Mouse (Mus musculus): ENCODE measurements at regions not wholly inside any gene's neighbourhood (a gene's known extent, or its start where the extent isn't known, plus 50 kb on each side); places are given as distances from the start of the nearest gene placed in this dataset.

DNA sequence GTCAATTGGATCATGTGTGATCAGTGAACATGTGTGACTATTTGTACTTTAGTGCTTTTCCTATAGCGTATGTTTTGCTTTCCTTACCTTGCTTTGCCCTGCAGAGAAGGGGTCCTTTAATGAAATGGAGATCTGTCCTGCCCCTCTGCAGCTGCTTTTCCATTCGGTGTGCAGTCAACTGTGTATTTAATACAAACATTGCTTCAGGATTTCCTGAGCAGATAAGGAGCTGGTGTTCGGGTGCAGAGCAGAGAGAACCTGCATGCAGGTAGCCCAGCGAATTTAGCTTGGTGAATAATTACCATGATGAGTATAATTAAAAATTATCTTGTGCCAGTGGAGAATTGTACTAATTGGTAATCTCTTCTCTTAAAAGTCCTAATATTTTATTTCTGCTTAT lies 249.4 kb downstream of the Olfr1505 start:
- H3K9ac ChIP-seq (ENCODE audit: low read length) = no peak overlapping the region

DNA sequence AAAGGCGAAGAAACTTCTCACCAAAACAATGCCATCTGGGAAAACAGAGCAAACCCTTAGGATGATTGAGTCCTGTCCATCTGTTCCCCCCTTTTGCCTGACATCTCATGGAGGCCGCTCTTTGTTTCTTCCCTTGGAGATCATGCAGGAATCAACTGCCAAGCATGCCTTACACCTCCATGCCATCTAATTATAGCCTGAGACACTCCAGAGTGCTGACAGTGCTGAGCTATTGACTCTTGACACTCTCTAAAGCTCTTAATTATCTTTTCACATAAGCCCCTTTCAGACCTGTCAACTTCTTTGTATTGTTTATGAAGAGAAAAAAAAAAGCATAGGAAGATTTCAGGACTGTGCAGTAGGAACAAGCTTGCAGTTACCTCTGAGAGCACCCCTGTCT lies 252.4 kb downstream of the Olfr1505 start:
- ATAC-seq (replicated peaks; ENCODE audit: low FRiP score) (0 out of 2 replicates have a peak, but pooled peaks have one; percentile 27), DNase-seq (ENCODE audit: low spot score) (no peak)
- Histone ChIP-seq H3K36me3 (ENCODE audit: control insufficient read depth, insufficient read depth, low read length) (no peaks in the 10 kb centered on the region), H3K4me1 (replicated peaks; ENCODE audit: control insufficient read depth, insufficient read depth, low read length) (no peaks in the 10 kb centered on the region; the same call in 1 of the 2 replicates), H3K4me2 (ENCODE audit: low read depth, low read length, severe bottlenecking) (no peak overlapping the region), H3K4me3 (ENCODE audit: low read depth, low read length) (no peak overlapping the region), H3K27ac (ENCODE audit: low read depth, low read length) (no peak overlapping the region), H3K9ac (ENCODE audit: low read length) (no peak overlapping the region), H3K9me3 (ENCODE audit: control insufficient read depth, low read length) (no peaks in the 10 kb centered on the region), H3K27me3 (ENCODE audit: control insufficient read depth, insufficient read depth, low read length) (no peaks in the 10 kb centered on the region)
- WGBS = 47% methylated on average over 2 of the region's 2 CpGs

More for the DNA sequence above, 249.4 kb downstream of the Olfr1505 start:
- no peaks in the 10 kb centered on the region for H3K27me3 ChIP-seq (ENCODE audit: control insufficient read depth, insufficient read depth, low read length)
- H3K4me2 ChIP-seq (ENCODE audit: low read depth, low read length, severe bottlenecking) = no peak overlapping the region
- no peak overlapping the region for H3K27ac ChIP-seq (ENCODE audit: low read depth, low read length)
- ATAC-seq (replicated peaks; ENCODE audit: low FRiP score) = no peak
- H3K4me1 ChIP-seq (replicated peaks; ENCODE audit: control insufficient read depth, insufficient read depth, low read length) = no peaks in the 10 kb centered on the region; the same call in 1 of the 2 replicates
- no peaks in the 10 kb centered on the region for H3K9me3 ChIP-seq (ENCODE audit: control insufficient read depth, low read length)
- H3K4me3 ChIP-seq (ENCODE audit: low read depth, low read length) = no peak overlapping the region
- no peaks in the 10 kb centered on the region for H3K36me3 ChIP-seq (ENCODE audit: control insufficient read depth, insufficient read depth, low read length)
- DNase-seq (ENCODE audit: low spot score) = no peak
- WGBS = 32% methylated on average over 4 of the region's 4 CpGs

DNA sequence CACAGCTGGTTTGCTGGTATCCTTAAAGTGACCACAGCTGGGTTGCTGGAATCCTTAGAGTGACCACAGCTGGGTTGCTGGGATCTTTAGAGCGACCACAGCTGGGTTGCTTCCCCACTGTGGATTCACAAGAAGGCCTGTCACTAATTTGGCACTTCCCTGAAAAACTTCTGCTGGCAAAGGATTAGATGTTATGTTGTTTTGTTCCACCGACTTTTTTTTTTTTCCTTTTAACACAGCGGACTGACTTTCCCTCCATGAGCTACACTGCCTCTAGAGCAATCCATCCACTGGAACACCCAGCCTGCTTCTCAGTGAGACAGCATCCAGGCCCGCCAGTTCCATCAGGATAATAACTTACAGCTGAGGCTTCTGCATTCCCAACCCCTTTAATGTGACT lies 266.9 kb downstream of the Olfr1505 start:
- Histone ChIP-seq H3K27ac (ENCODE audit: low read depth, low read length) (no peak overlapping the region), H3K4me2 (ENCODE audit: low read depth, low read length, severe bottlenecking) (no peak overlapping the region), H3K36me3 (ENCODE audit: control insufficient read depth, insufficient read depth, low read length) (no peaks in the 10 kb centered on the region), H3K27me3 (ENCODE audit: control insufficient read depth, insufficient read depth, low read length) (no peaks in the 10 kb centered on the region), H3K4me3 (ENCODE audit: low read depth, low read length) (no peak overlapping the region), H3K9me3 (ENCODE audit: control insufficient read depth, low read length) (no peaks in the 10 kb centered on the region), H3K9ac (ENCODE audit: low read length) (no peak overlapping the region), H3K4me1 (replicated peaks; ENCODE audit: control insufficient read depth, insufficient read depth, low read length) (no peaks in the 10 kb centered on the region; the same call in 1 of the 2 replicates)
- DNase-seq (ENCODE audit: low spot score) (no peak), ATAC-seq (replicated peaks; ENCODE audit: low FRiP score) (no peak)
- WGBS = 17% methylated on average over 4 of the region's 4 CpGs

DNA sequence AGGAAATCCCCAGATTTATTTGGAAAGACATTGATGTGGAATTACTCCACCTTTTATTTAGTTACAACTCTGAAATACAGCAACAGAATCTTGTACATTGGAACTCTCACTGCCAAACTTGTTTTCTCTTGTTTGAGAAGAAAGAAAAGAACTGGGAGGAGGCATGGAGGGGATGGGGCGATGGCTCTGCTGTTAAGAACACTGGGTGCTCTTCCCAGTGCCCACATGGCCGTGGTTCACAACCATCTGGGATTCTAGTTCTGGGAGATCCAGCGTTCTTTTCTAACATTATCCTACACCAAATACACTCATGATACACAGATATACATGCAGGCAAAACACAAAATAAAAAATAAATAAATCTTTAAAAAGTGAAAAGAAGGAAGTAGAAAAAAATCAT lies 267.6 kb downstream of the Olfr1505 start:
- Histone ChIP-seq H3K27me3 (ENCODE audit: control insufficient read depth, insufficient read depth, low read length) (no peaks in the 10 kb centered on the region), H3K4me2 (ENCODE audit: low read depth, low read length, severe bottlenecking) (no peak overlapping the region), H3K9ac (ENCODE audit: low read length) (no peak overlapping the region), H3K9me3 (ENCODE audit: control insufficient read depth, low read length) (no peaks in the 10 kb centered on the region), H3K27ac (ENCODE audit: low read depth, low read length) (no peak overlapping the region), H3K4me1 (replicated peaks; ENCODE audit: control insufficient read depth, insufficient read depth, low read length) (no peaks in the 10 kb centered on the region; the same call in 1 of the 2 replicates), H3K4me3 (ENCODE audit: low read depth, low read length) (no peak overlapping the region), H3K36me3 (ENCODE audit: control insufficient read depth, insufficient read depth, low read length) (no peaks in the 10 kb centered on the region)
- WGBS = 62% methylated on average over 3 of the region's 3 CpGs
- ATAC-seq (replicated peaks; ENCODE audit: low FRiP score) (no peak), DNase-seq (ENCODE audit: low spot score) (no peak)

DNA sequence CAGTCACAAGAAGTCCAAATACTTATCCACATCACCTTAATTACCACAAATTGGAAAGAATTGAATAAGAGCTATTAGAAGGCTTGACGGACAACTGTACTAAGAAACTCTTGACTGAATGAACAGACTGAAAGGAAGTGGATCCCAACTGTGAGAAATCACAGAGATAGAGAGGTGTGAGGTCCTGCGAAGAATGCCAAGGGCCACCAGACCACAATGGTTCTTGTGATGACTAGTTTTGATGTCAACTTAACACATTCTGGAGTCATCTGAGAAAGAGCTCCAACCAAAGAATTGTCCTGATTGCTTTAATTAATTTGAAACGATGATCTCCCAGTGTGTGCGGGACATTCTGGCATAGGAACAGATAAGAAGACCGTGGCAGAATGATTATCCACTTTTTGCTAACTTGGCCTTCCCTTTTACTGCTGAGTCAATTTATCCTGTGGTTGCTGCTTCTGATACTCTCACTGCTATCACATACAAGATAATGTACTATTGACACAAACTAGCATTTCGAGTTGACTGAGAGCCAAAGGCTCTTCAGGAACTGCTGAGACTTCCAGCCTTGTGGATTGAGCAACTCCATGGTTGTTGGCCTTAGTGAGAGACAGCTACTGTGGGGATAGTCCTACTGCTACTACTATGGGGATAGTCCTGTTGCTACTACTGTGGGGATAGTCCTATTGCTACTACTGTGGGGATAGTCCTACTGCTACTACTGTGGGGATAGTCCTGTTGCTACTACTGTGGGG lies 268.5 kb downstream of the Olfr1505 start:
- WGBS = 68% methylated on average over 6 of the region's 6 CpGs
- no peak overlapping the region for H3K4me2 ChIP-seq (ENCODE audit: low read depth, low read length, severe bottlenecking)
- ATAC-seq (replicated peaks; ENCODE audit: low FRiP score) = no peak
- no peak overlapping the region for H3K9ac ChIP-seq (ENCODE audit: low read length)
- H3K27ac ChIP-seq (ENCODE audit: low read depth, low read length) = no peak overlapping the region
- no peaks in the 10 kb centered on the region; the same call in 1 of the 2 replicates for H3K4me1 ChIP-seq (replicated peaks; ENCODE audit: control insufficient read depth, insufficient read depth, low read length)
- no peaks in the 10 kb centered on the region for H3K36me3 ChIP-seq (ENCODE audit: control insufficient read depth, insufficient read depth, low read length)
- DNase-seq (ENCODE audit: low spot score) = no peak
- H3K27me3 ChIP-seq (ENCODE audit: control insufficient read depth, insufficient read depth, low read length) = no peaks in the 10 kb centered on the region
- H3K4me3 ChIP-seq (ENCODE audit: low read depth, low read length) = no peak overlapping the region
- no peaks in the 10 kb centered on the region for H3K9me3 ChIP-seq (ENCODE audit: control insufficient read depth, low read length)

DNA sequence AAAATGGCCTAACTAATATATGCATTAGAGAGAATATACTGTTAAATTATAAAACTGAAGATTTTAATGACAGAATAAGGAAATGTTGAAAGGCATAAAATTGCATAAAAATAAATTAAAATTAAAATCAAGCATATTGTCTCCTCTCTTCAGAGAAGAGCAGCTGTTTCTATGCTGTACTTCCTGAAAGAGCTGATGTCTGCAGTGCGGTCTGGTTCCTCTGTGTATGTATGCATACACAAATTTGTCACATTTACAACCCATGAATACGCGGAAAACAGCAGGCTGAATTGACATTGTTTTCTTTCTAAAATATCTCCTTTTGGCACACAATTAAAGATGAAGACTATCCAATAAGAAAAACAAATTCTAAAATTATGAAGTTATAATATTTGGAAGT lies 278.5 kb downstream of the Olfr1505 start:
- ATAC-seq (replicated peaks; ENCODE audit: low FRiP score) = no peak
- Histone ChIP-seq H3K9ac (ENCODE audit: low read length) (no peak overlapping the region), H3K4me3 (ENCODE audit: low read depth, low read length) (no peak overlapping the region), H3K27me3 (ENCODE audit: control insufficient read depth, insufficient read depth, low read length) (no peaks in the 10 kb centered on the region), H3K36me3 (ENCODE audit: control insufficient read depth, insufficient read depth, low read length) (no peaks in the 10 kb centered on the region), H3K9me3 (ENCODE audit: control insufficient read depth, low read length) (no peaks in the 10 kb centered on the region), H3K4me1 (replicated peaks; ENCODE audit: control insufficient read depth, insufficient read depth, low read length) (no peaks in the 10 kb centered on the region), H3K4me2 (ENCODE audit: low read depth, low read length, severe bottlenecking) (no peak overlapping the region), H3K27ac (ENCODE audit: low read depth, low read length) (no peak overlapping the region)
- 96% methylated on average over 3 of the region's 3 CpGs for whole genome bisulfite sequencing
- DNase-seq (ENCODE audit: low spot score) = no peak

DNA sequence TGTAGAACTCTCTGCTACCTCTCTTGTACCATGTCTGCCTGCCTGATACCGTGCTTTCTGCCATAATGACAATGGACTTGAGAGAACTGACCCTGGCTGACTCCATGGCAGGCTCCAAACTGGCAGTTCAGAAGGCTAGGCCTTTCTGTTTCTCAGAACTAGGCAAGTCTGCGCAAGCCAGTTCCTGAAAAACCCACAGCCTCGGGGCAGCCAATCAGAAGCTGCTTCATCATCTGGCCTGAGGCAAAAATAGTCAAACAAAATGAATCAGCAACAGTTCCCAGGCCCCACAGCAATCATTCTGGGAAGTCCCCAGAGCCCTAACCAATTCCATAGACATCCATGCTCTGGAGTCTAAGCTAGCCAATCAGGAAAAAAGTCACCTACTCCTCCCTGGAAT lies 284.5 kb downstream of the Olfr1505 start:
- 87% methylated on average over 3 of the region's 3 CpGs for WGBS

DNA sequence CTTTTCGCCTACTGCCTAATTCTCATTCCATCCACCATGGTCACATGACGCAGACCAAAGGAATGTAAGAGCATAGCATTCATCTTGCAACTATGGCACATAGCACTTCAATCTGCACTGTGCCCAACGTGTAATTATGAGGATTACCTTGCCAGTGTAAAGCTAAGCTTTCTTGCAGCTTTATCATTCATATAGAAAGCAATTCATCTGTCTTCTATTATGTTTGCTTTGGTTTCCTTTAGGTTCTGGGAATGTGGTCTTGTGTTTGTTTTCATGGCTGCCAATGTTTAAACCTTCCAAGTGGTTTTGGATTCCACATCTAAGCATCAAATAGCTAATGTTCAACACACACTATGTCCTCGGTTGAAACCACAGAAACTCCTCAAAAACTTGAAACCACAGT lies 307.2 kb downstream of the Olfr1505 start:
- Histone ChIP-seq H3K9ac (ENCODE audit: low read length) (no peak overlapping the region), H3K4me3 (ENCODE audit: low read depth, low read length) (no peak overlapping the region), H3K36me3 (ENCODE audit: control insufficient read depth, insufficient read depth, low read length) (no peaks in the 10 kb centered on the region), H3K27me3 (ENCODE audit: control insufficient read depth, insufficient read depth, low read length) (no peaks in the 10 kb centered on the region), H3K4me1 (replicated peaks; ENCODE audit: control insufficient read depth, insufficient read depth, low read length) (no peaks in the 10 kb centered on the region), H3K9me3 (ENCODE audit: control insufficient read depth, low read length) (no peaks in the 10 kb centered on the region), H3K4me2 (ENCODE audit: low read depth, low read length, severe bottlenecking) (no peak overlapping the region), H3K27ac (ENCODE audit: low read depth, low read length) (no peak overlapping the region)
- DNase-seq (ENCODE audit: low spot score) = no peak
- no peak for ATAC-seq (replicated peaks; ENCODE audit: low FRiP score)
- WGBS = 82% methylated on average over 4 of the region's 4 CpGs

More for the DNA sequence above, 284.5 kb downstream of the Olfr1505 start:
- Histone ChIP-seq H3K4me1 (replicated peaks; ENCODE audit: control insufficient read depth, insufficient read depth, low read length) (no peaks in the 10 kb centered on the region), H3K9ac (ENCODE audit: low read length) (no peak overlapping the region), H3K4me2 (ENCODE audit: low read depth, low read length, severe bottlenecking) (no peak overlapping the region), H3K27ac (ENCODE audit: low read depth, low read length) (no peak overlapping the region), H3K36me3 (ENCODE audit: control insufficient read depth, insufficient read depth, low read length) (no peaks in the 10 kb centered on the region), H3K9me3 (ENCODE audit: control insufficient read depth, low read length) (no peaks in the 10 kb centered on the region), H3K27me3 (ENCODE audit: control insufficient read depth, insufficient read depth, low read length) (no peaks in the 10 kb centered on the region), H3K4me3 (ENCODE audit: low read depth, low read length) (no peak overlapping the region)
- no peak for ATAC-seq (replicated peaks; ENCODE audit: low FRiP score)
- DNase-seq (ENCODE audit: low spot score) = no peak

DNA sequence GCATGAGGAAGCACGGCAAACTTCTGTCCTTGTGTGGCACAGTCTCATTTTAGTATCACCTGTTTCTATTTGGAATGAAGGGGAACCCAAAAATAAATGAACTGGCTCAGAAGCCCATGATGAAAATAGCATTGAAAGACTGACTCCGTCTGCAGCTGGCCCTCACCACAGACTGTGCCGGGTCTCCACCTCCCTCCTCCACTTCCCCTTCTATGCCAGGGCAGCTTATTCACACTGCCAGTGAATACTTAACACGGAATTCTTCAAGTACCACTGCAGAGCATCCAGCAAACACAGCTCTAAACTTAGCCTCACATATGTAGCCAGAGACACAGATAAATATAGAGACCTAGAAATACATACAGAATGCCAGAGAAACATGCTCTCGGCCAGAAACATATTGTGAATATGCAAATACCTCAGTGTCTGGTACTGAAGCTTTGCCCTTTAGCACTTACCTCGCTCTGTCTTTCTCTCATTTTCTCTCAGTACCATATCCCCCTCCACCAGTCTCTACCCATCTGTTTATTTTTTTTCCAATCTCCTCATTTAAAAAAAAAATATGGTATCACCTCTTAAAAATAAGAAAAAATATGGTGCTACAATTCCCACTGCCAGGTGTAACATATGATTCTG lies 311.8 kb downstream of the Olfr1505 start:
- Histone ChIP-seq H3K9me3 (ENCODE audit: control insufficient read depth, low read length) (no peaks in the 10 kb centered on the region), H3K27me3 (ENCODE audit: control insufficient read depth, insufficient read depth, low read length) (no peaks in the 10 kb centered on the region), H3K4me3 (ENCODE audit: low read depth, low read length) (no peak overlapping the region), H3K4me2 (ENCODE audit: low read depth, low read length, severe bottlenecking) (no peak overlapping the region), H3K4me1 (replicated peaks; ENCODE audit: control insufficient read depth, insufficient read depth, low read length) (no peaks in the 10 kb centered on the region), H3K9ac (ENCODE audit: low read length) (no peak overlapping the region), H3K27ac (ENCODE audit: low read depth, low read length) (no peak overlapping the region), H3K36me3 (ENCODE audit: control insufficient read depth, insufficient read depth, low read length) (no peaks in the 10 kb centered on the region)
- DNase-seq (ENCODE audit: low spot score) (no peak), ATAC-seq (replicated peaks; ENCODE audit: low FRiP score) (no peak)
- 60% methylated on average over 6 of the region's 6 CpGs for WGBS
